Mouse (Mus musculus): ENCODE measurements around the gene Kank1. TPM values are rescaled to one million over a fixed set of nuclear protein-coding genes. Genes with fewer than 3 reads are reported as not detected.

The Kank1 gene
- polyA plus RNA-seq (2012; rRNA removed), result 3.8 TPM in 2 replicates

GRCm38 (mm10) chr19:25236596-25237491 lies at the start of gene Kank1:
Gene Kank1, plus strand, starts transcription at chr19:25236975.

Other genes with a start within 250 kb of the Kank1 start
- 3.1 and 3.9 TPM in 2 replicates for gene Dock8, start 237.4 kb upstream of the Kank1 start, polyA plus RNA-seq (2012; rRNA removed)

All from liver, embryonic 14 days (tissue).